Mouse (Mus musculus) neural tube, embryonic 14.5 days (tissue): ENCODE data around the gene Epha3. TPM values are rescaled to one million over a fixed set of nuclear protein-coding genes. Genes with fewer than 3 reads are reported as not detected.

Source experiments
- ATAC-seq: fragments of 200-750 bp; cut with Nextera tagmentation; 2 replicates; pipeline ENCODE4 v1.8.0; 2017; ENCODE audit warnings: low read depth, mild to moderate bottlenecking, moderate TSS enrichment, moderate library complexity
- H3K27ac ChIP-seq: fragments of 300-500 bp; sonication (generic); 2 replicates; pipeline ENCODE4 v1.5.1; 2014; ENCODE audit warnings: low read depth, mild to moderate bottlenecking, control low read depth, low read length, moderate library complexity, mixed read lengths
- H3K27me3 ChIP-seq: fragments of 300-500 bp; sonication (generic); 2 replicates; pipeline ENCODE4 v1.6.1; 2014; ENCODE audit warnings: low read length; ENCODE audit not compliant: control insufficient read depth, insufficient read depth
- H3K36me3 ChIP-seq: fragments of 300-500 bp; sonication (generic); 2 replicates; pipeline ENCODE4 v1.6.1; 2014; ENCODE audit warnings: low read length, mixed read lengths; ENCODE audit not compliant: control insufficient read depth, insufficient read depth
- H3K4me1 ChIP-seq: fragments of 300-500 bp; sonication (generic); 2 replicates; pipeline ENCODE4 v1.6.1; 2014; ENCODE audit warnings: low read length; ENCODE audit not compliant: control insufficient read depth, insufficient read depth
- H3K4me2 ChIP-seq: fragments of 300-500 bp; sonication (generic); 2 replicates; pipeline ENCODE4 v1.6.1; 2014; ENCODE audit warnings: mild to moderate bottlenecking, low read depth, low read length, control low read depth
- H3K4me3 ChIP-seq: fragments of 300-500 bp; sonication (generic); 2 replicates; pipeline ENCODE4 v1.5.1; 2014; ENCODE audit warnings: low read depth, low read length, control low read depth, mixed read lengths
- H3K9ac ChIP-seq: fragments of 300-500 bp; sonication (generic); replicated peaks from 2 replicates; pipeline ENCODE4 v1.6.1; 2014; ENCODE audit warnings: low read depth, mild to moderate bottlenecking, control low read depth, low read length, mixed read lengths
- H3K9me3 ChIP-seq: fragments of 300-500 bp; sonication (generic); 2 replicates; pipeline ENCODE4 v1.6.1; 2016; ENCODE audit warnings: low read length; ENCODE audit not compliant: control insufficient read depth
- WGBS: fragments of 180-500 bp; shearing (Covaris S2); extraction: QIAGEN DNeasy Blood & Tissue Kit; methylation state at CpG from one replicate; pipeline ENCODE4 v1.1.7; 2014; 5-methylcytosine and 5-hydroxymethylcytosine counted together
- polyA plus RNA-seq: library from polyadenylated mRNA; unstranded; fragments of >200 nt; fragmentation: Nextera tagmentation; extraction: Ambion mirVana; gene quantifications from 2 replicates; pipeline ENCODE4 v1.2.1, GENCODE M21; 2014

Epha3 gene
- polyA plus RNA-seq, 1 experiment from 2014 or later = 17.0 TPM

GRCm38 (mm10) chr16:63717317-63717716 is 146.7 kb downstream of the Epha3 start:
- Histone ChIP-seq H3K4me1 (no peaks in the 10 kb centered on the region), H3K4me3 (no peak overlapping the region), H3K4me2 (no peak overlapping the region), H3K27ac (no peak overlapping the region), H3K36me3 (no peaks in the 10 kb centered on the region), H3K9ac (no peak overlapping the region), H3K9me3 (no peaks in the 10 kb centered on the region), H3K27me3 (no peaks in the 10 kb centered on the region)
- WGBS = 94% methylated on average over 4 of the region's 4 CpGs
- ATAC-seq = no peak

GRCm38 (mm10) chr16:63706912-63707868 is 156.8 kb downstream of the Epha3 start:
- 74% methylated on average over 17 of the region's 17 CpGs for WGBS
- Histone ChIP-seq H3K36me3 (no peaks in the 10 kb centered on the region), H3K9ac (no peak overlapping the region), H3K4me1 (no peaks in the 10 kb centered on the region), H3K4me2 (no peak overlapping the region), H3K27ac (no peak overlapping the region), H3K4me3 (no peak overlapping the region), H3K9me3 (no peaks in the 10 kb centered on the region), H3K27me3 (no peaks in the 10 kb centered on the region)
- no peak for ATAC-seq

- no peaks in the 10 kb centered on the region for H3K36me3 ChIP-seq
- H3K9me3 ChIP-seq = no peaks in the 10 kb centered on the region
- H3K9ac ChIP-seq = no peak overlapping the region
- no peak overlapping the region for H3K4me2 ChIP-seq
- ATAC-seq = no peak
- no peak overlapping the region for H3K27ac ChIP-seq
- H3K4me3 ChIP-seq = no peak overlapping the region
- no peaks in the 10 kb centered on the region for H3K4me1 ChIP-seq
- 67% methylated on average over 3 of the region's 3 CpGs for WGBS
- no peaks in the 10 kb centered on the region for H3K27me3 ChIP-seq
These were observed 174.6 kb downstream of the Epha3 start for GRCm38 (mm10) chr16:63689371-63689770.

GRCm38 (mm10) chr16:63684211-63684610 is 179.8 kb downstream of the Epha3 start:
- 86% methylated on average over 4 of the region's 4 CpGs for WGBS
- H3K4me1 ChIP-seq = no peaks in the 10 kb centered on the region
- no peak for ATAC-seq
- H3K27me3 ChIP-seq = no peaks in the 10 kb centered on the region
- no peak overlapping the region for H3K4me3 ChIP-seq
- no peak overlapping the region for H3K27ac ChIP-seq
- H3K36me3 ChIP-seq = no peaks in the 10 kb centered on the region
- no peak overlapping the region for H3K4me2 ChIP-seq
- no peak overlapping the region for H3K9ac ChIP-seq
- H3K9me3 ChIP-seq = no peaks in the 10 kb centered on the region

- no peak overlapping the region for H3K27ac ChIP-seq
- no peaks in the 10 kb centered on the region for H3K27me3 ChIP-seq
- no peaks in the 10 kb centered on the region for H3K9me3 ChIP-seq
- no peaks in the 10 kb centered on the region for H3K36me3 ChIP-seq
- ATAC-seq = peak; percentile 54; the same call in 1 of the 2 replicates
- no peak overlapping the region for H3K4me2 ChIP-seq
- 38% methylated on average over 1 of the region's 1 CpGs for WGBS
- no peak overlapping the region for H3K9ac ChIP-seq
- H3K4me1 ChIP-seq = no peaks in the 10 kb centered on the region
- no peak overlapping the region for H3K4me3 ChIP-seq
These were observed 189.5 kb downstream of the Epha3 start for GRCm38 (mm10) chr16:63674426-63674825.

- Histone ChIP-seq H3K9me3 (no peaks in the 10 kb centered on the region), H3K4me3 (no peak overlapping the region), H3K36me3 (no peaks in the 10 kb centered on the region), H3K27me3 (no peaks in the 10 kb centered on the region), H3K4me2 (no peak overlapping the region), H3K27ac (no peak overlapping the region), H3K9ac (no peak overlapping the region), H3K4me1 (no peaks in the 10 kb centered on the region)
- WGBS = 88% methylated on average over 9 of the region's 9 CpGs
- no peak for ATAC-seq
These were observed 190.6 kb downstream of the Epha3 start for GRCm38 (mm10) chr16:63673236-63673840.

GRCm38 (mm10) chr16:63665897-63666464 is 198.0 kb downstream of the Epha3 start:
- ATAC-seq = no peak
- Histone ChIP-seq H3K4me1 (no peaks in the 10 kb centered on the region), H3K36me3 (no peaks in the 10 kb centered on the region), H3K27ac (no peak overlapping the region), H3K9ac (no peak overlapping the region), H3K4me2 (no peak overlapping the region), H3K9me3 (no peaks in the 10 kb centered on the region), H3K27me3 (no peaks in the 10 kb centered on the region), H3K4me3 (no peak overlapping the region)
- WGBS = 83% methylated on average over 3 of the region's 3 CpGs

GRCm38 (mm10) chr16:63658302-63658974 is 205.5 kb downstream of the Epha3 start:
- WGBS = 7% methylated on average over 4 of the region's 4 CpGs
- H3K9ac ChIP-seq = no peak overlapping the region
- no peak overlapping the region for H3K27ac ChIP-seq
- H3K9me3 ChIP-seq = no peaks in the 10 kb centered on the region
- H3K27me3 ChIP-seq = no peaks in the 10 kb centered on the region
- no peak overlapping the region for H3K4me2 ChIP-seq
- no peaks in the 10 kb centered on the region for H3K4me1 ChIP-seq
- no peak overlapping the region for H3K4me3 ChIP-seq
- no peaks in the 10 kb centered on the region for H3K36me3 ChIP-seq
- ATAC-seq = peak; percentile 91
